Comparison of ENCODE assay signal across 26 mouse cellular contexts in the genomic region with DNA sequence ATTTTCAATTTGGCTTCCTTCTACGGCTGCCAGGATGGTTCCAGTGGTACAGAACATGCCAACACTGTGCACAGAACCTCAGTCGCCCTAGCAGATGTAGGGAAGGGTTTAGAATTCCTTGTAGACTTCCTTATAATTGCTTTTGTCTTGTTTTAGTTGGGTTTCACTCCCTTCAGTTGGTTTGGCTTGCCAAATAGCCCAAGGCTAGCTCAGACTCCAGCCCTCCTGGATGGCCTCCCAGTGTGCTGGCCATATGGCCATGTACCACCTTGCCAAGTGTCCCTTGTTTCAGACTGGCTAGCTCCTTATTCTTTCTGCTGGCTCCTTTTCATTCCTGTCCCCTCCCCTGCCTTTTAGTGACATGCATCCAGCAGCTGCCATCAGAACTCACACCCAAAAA. TPM values are rescaled to one million over a fixed set of nuclear protein-coding genes. Genes with fewer than 3 reads are reported as not detected.
DNase-seq lines count a peak whose midpoint lies in the region; ATAC-seq and TF ChIP-seq lines count a peak whose summit lies in the region.
"Had no signal": no experiment of that assay in that cellular context is flagged by ENCODE, and none has a peak within 500 bp of the region (broad histone marks: within the 10 kb centered on the region; RNA-seq: fewer than 3 reads in every experiment).

No protein-coding gene starts in this region.

- no peaks in the 10 kb centered on the region for H3K36me3 ChIP-seq in hindbrain, postnatal 0 days (ENCODE audit: insufficient read depth, low read length)
- no peaks in the 10 kb centered on the region for H3K36me3 ChIP-seq in hindbrain, embryonic 11.5 days (ENCODE audit: control insufficient read depth, insufficient read depth, low read length)
- H3K36me3 ChIP-seq in myocyte (ENCODE audit: control insufficient read depth, insufficient read depth): no peaks in the 10 kb centered on the region
- H3K36me3 ChIP-seq: embryonic facial prominence, embryonic 13.5 days; heart, embryonic 15.5 days; midbrain, embryonic 12.5 days; neural tube, embryonic 12.5 days had no signal

- TF ChIP-seq POLR2A in brain, embryonic 14.5 days (IDR thresholded peaks at IDR 0.05; ENCODE audit: borderline replicate concordance, extremely low read depth, insufficient read depth, insufficient read length, poor library complexity, severe bottlenecking): no peak
- no peak for TF ChIP-seq POLR2A in myocyte (IDR thresholded peaks at IDR 0.05; ENCODE audit: insufficient read length, low read depth)

- H3K9me3 ChIP-seq in hindbrain, postnatal 0 days (ENCODE audit: low read length): no peaks in the 10 kb centered on the region
- H3K9me3 ChIP-seq in hindbrain, embryonic 11.5 days (ENCODE audit: control insufficient read depth, low read length): no peaks in the 10 kb centered on the region
- H3K9me3 ChIP-seq: embryonic facial prominence, embryonic 13.5 days; heart, embryonic 15.5 days; midbrain, embryonic 12.5 days; neural tube, embryonic 12.5 days had no signal

- WGBS in hindbrain, postnatal 0 days: 60% methylated on average over 2 of the region's 2 CpGs
- 83% methylated on average over 2 of the region's 2 CpGs for WGBS in hindbrain, embryonic 11.5 days

- H3K27ac ChIP-seq in hindbrain, postnatal 0 days: no peak overlapping the region
- H3K27ac ChIP-seq in hindbrain, embryonic 11.5 days (ENCODE audit: low read depth, low read length): no peak overlapping the region
- H3K27ac ChIP-seq in layer of hippocampus, adult 2 months: no peak overlapping the region
- H3K27ac ChIP-seq: embryonic facial prominence, embryonic 13.5 days; heart, adult 2 months; heart, embryonic 15.5 days; left cerebral cortex, adult 2 months; liver, embryonic 14.5 days; midbrain, embryonic 12.5 days; neural tube, embryonic 12.5 days had no signal

- DNase-seq in hindbrain, postnatal 0 days (ENCODE audit: low spot score): peak; percentile 2
- no peak for DNase-seq in hindbrain, embryonic 11.5 days (ENCODE audit: low spot score)
- peak; percentile 65 for DNase-seq in brain, embryonic 14.5 days (ENCODE audit: low read depth)
- peak; percentile 12 for DNase-seq in cerebellum, adult 9-11 months
- DNase-seq in layer of hippocampus, adult 2 months (ENCODE audit: low spot score in 2 of 2): no peak
- no peak for DNase-seq in embryo, embryonic 9.5 days (ENCODE audit: extremely low spot score)
- DNase-seq: adrenal gland, postnatal 10 days; gastrocnemius, postnatal 14 days; heart, adult 2 months; kidney, adult 11 months; kidney, postnatal 10 days; right cerebral cortex, postnatal 4 days had no signal

- H3K4me1 ChIP-seq in hindbrain, postnatal 0 days (ENCODE audit: insufficient read depth, low read length): no peaks in the 10 kb centered on the region
- H3K4me1 ChIP-seq in hindbrain, embryonic 11.5 days (replicated peaks; ENCODE audit: control insufficient read depth, insufficient read depth, low read length): no peaks in the 10 kb centered on the region
- H3K4me1 ChIP-seq: heart, embryonic 15.5 days; midbrain, embryonic 12.5 days; neural tube, embryonic 12.5 days had no signal

- no peaks in the 10 kb centered on the region for H3K79me2 ChIP-seq in myocyte (ENCODE audit: control insufficient read depth, insufficient read depth)

- no peak overlapping the region for H3K9ac ChIP-seq in hindbrain, postnatal 0 days (replicated peaks; ENCODE audit: low read length)
- H3K9ac ChIP-seq in hindbrain, embryonic 11.5 days (ENCODE audit: low read depth, low read length): no peak overlapping the region
- H3K9ac ChIP-seq: embryonic facial prominence, embryonic 13.5 days; heart, embryonic 15.5 days; liver, embryonic 14.5 days; midbrain, embryonic 12.5 days; neural tube, embryonic 12.5 days had no signal

- no peak overlapping the region for H3K4me3 ChIP-seq in hindbrain, postnatal 0 days (ENCODE audit: low read length)
- H3K4me3 ChIP-seq in hindbrain, embryonic 11.5 days (ENCODE audit: low read depth, low read length): no peak overlapping the region
- H3K4me3 ChIP-seq in myocyte: no peak overlapping the region
- H3K4me3 ChIP-seq in layer of hippocampus, adult 2 months: no peak overlapping the region
- H3K4me3 ChIP-seq: embryonic facial prominence, embryonic 13.5 days; heart, adult 2 months; heart, embryonic 15.5 days; left cerebral cortex, adult 2 months; midbrain, embryonic 12.5 days; neural tube, embryonic 12.5 days had no signal

- no peak for TF ChIP-seq CTCF in hindbrain, postnatal 0 days (IDR thresholded peaks at IDR 0.05; ENCODE audit: low read depth)
- no peak for TF ChIP-seq CTCF in brain, embryonic 14.5 days (IDR thresholded peaks at IDR 0.05; ENCODE audit: borderline replicate concordance, extremely low read depth, insufficient read depth, insufficient read length)
- no peak for TF ChIP-seq CTCF in layer of hippocampus, adult 2 months (conservative IDR thresholded peaks at IDR 0.05)

- no peak for ATAC-seq in hindbrain, postnatal 0 days
- ATAC-seq in hindbrain, embryonic 11.5 days (ENCODE audit: low FRiP score): no peak
- ATAC-seq: CD4-positive, CD25-positive, alpha-beta regulatory T cell, adult 4 months; lung, postnatal 0 days; Patski had no signal

- H3K27me3 ChIP-seq in hindbrain, postnatal 0 days (ENCODE audit: insufficient read depth, low read length): no peaks in the 10 kb centered on the region
- no peaks in the 10 kb centered on the region for H3K27me3 ChIP-seq in hindbrain, embryonic 11.5 days (ENCODE audit: control insufficient read depth, insufficient read depth, low read length)
- H3K27me3 ChIP-seq in myocyte (ENCODE audit: control insufficient read depth, insufficient read depth, insufficient read length): no peaks in the 10 kb centered on the region
- H3K27me3 ChIP-seq: embryonic facial prominence, embryonic 13.5 days; heart, embryonic 15.5 days; midbrain, embryonic 12.5 days; neural tube, embryonic 12.5 days; Patski had no signal

- no peak overlapping the region for H3ac ChIP-seq in myocyte (ENCODE audit: control insufficient read depth, insufficient read length)

- H3K4me2 ChIP-seq in hindbrain, postnatal 0 days (ENCODE audit: low read depth, low read length): no peak overlapping the region
- H3K4me2 ChIP-seq in hindbrain, embryonic 11.5 days (replicated peaks; ENCODE audit: low read depth, low read length): no peak overlapping the region
- peak overlapping the region; percentile 16 for H3K4me2 ChIP-seq in myocyte (ENCODE audit: low read depth)
- H3K4me2 ChIP-seq: embryonic facial prominence, embryonic 13.5 days; heart, embryonic 15.5 days; midbrain, embryonic 12.5 days; neural tube, embryonic 12.5 days had no signal

TF ChIP-seq in myocyte, 11 proteins besides CTCF, POLR2A, EP300 and RAD21:
- no peak for TF ChIP-seq E2F4 (IDR thresholded peaks at IDR 0.05; ENCODE audit: insufficient read depth)
- no peak for TF ChIP-seq TCF3 (IDR thresholded peaks at IDR 0.05; ENCODE audit: insufficient read length, low read depth)
- no peak for TF ChIP-seq CEBPB (IDR thresholded peaks at IDR 0.05; ENCODE audit: insufficient read depth, poor library complexity, severe bottlenecking)
- peak in 2 of 3 experiments; percentile 8 to 29 for TF ChIP-seq MYOD1 (IDR thresholded peaks at IDR 0.05; ENCODE audit: control insufficient read depth in 1 of 3, insufficient read length in 2 of 3, low read depth in 2 of 3)
- TF ChIP-seq REST (IDR thresholded peaks at IDR 0.05; ENCODE audit: insufficient read depth, insufficient read length): no peak
- peak in 1 of 3 experiments; percentile 19 for TF ChIP-seq MYOG (IDR thresholded peaks at IDR 0.05; ENCODE audit: control insufficient read depth in 1 of 3, insufficient read depth in 1 of 3, insufficient read length in 2 of 3, low read depth in 2 of 3)
- TF ChIP-seq SRF (IDR thresholded peaks at IDR 0.05; ENCODE audit: control insufficient read depth, insufficient read length, low read depth): no peak
- TF ChIP-seq MAX (IDR thresholded peaks at IDR 0.05; ENCODE audit: low read depth): no peak
- TF ChIP-seq TCF12 (IDR thresholded peaks at IDR 0.05; ENCODE audit: insufficient read depth, poor library complexity, severe bottlenecking): no peak
- TF ChIP-seq POLR2AphosphoS2 (IDR thresholded peaks at IDR 0.05; ENCODE audit: insufficient read length, low read depth): no peak

RNA-seq across cellular contexts. Expression of gene Susd5, which starts 53.3 kb away (rescaled TPM):
- 2.6 TPM in 2 replicates for total RNA-seq in hindbrain, postnatal 0 days (2014; rRNA removed)
- 1.8 and 2.0 TPM in 2 replicates for polyA plus RNA-seq in hindbrain, postnatal 0 days (2015; fragmentation: Nextera tagmentation; extraction: Ambion mirVana)
- polyA plus RNA-seq in hindbrain, embryonic 11.5 days (2014; fragmentation: Nextera tagmentation; extraction: Ambion mirVana): 0.63 and 0.90 TPM in 2 replicates
- 0.15 and 0.22 TPM in 2 replicates for polyA plus RNA-seq in brain, embryonic 14.5 days (2012; rRNA removed)
- 2.5 TPM for polyA plus RNA-seq in myocyte (2012; fragmentation: generic; extraction: Trizol)
- total RNA-seq in layer of hippocampus, adult 2 months (2021): 1 to 10 TPM; 3.0 to 3.3 TPM
- total RNA-seq: hematopoietic stem cell, adult 5-6 weeks; megakaryocyte progenitor cell, adult 5-6 weeks; monocyte, adult 5-6 weeks had no signal
- polyA plus RNA-seq: CD4-positive, CD25-positive, alpha-beta regulatory T cell, adult 4 months; lung, postnatal 0 days; Patski; thymus, postnatal 0 days had no signal

Comparison
In these comparisons a context has a peak if more than half of its experiments do, and no peak if none do; other contexts are left out.
1. DNase-seq: peak in hindbrain, postnatal 0 days (single experiment), brain, embryonic 14.5 days (single experiment) and cerebellum, adult 9-11 months (single experiment); none in hindbrain, embryonic 11.5 days (single experiment), layer of hippocampus, adult 2 months (0 of 2) and embryo, embryonic 9.5 days (single experiment).